Mouse (Mus musculus): ENCODE data around the gene Notch1.

Notch1 gene

DNA sequence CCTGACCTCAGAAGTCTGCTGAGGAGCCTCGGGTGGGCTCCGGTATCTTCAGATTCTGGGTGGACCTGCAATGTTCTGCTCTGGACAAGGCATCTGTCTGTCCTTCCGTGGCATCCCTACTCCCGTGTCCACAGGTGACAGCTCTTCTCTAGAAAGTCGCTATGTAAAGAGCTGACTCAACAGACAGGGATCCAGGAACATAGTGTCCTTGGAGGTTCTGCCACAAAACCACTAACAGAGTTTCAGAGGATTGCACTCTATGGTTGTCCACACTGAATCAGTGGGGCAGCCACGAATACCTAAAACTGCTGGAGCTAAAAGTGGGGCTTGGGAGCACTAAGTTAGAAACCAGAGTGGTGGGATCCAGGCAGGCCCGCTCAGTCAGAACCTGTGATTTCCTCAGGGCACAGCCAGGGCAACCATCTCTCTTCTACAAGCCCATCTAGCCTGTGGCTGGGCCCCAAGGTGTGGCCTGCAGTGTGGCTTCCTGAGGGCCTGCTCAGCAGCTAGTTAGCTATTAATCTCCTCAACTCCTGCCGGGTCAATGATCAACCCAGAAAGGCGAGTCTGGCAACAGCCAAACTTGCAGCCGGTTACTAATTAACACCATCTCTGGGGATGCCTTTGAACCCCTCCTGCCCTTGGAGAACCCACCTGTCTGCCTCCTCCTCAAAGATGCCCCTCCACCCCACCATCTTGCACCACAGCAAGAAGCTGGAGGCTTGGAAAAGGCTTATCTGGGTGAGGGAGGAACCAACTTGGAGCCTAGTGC, 34.6 kb downstream of the Notch1 start:
- in situ Hi-C loops (cut with MboI, MseI), result no loop called here

DNA sequence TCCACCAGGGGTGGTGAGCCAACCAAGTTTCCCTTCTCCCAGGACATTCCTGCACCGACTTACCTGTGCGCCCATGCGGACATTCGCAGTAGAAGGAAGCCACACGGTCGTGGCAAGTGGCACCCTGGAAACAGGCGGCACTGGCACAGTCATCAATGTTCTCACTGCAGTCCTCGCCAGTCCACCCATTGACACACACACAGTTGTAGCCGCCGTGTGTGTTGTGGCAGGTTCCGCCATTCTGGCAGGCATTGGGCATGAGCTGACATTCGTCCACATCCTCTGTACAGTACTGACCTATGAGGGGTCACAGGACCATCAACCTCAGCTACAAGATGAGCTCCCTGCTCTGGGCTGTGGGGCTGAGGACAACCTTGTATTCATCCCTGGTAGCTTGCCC, 35.6 kb downstream of the Notch1 start:
- in situ Hi-C loops (cut with MboI, MseI), result no loop called here

DNA sequence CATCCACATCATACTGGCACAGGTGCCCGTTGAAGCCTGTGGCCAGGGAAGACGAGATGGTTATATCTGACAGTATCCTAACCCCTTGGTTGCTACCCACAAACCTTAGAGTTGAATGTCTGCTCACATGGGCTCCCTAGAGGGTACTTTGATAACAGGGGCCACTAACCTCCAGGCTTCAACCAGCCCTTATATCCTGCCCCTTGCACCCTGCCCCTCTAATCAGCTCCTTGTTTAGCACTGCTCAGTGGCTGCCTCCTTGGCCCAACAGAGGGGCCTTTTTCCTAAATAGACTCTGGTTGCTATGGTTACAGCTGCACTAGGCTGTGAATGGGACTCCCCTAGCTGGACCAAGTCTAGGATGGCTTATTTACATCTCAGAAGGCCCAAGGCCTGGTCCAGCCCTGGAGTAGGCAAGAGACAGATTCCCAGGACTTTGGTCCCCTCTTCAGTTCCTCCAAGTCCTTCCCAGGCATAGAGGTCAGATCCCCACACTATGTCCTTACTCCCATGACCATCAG, 37.7 kb downstream of the Notch1 start:
- in situ Hi-C loops (cut with MboI, MseI), result no loop called here

DNA sequence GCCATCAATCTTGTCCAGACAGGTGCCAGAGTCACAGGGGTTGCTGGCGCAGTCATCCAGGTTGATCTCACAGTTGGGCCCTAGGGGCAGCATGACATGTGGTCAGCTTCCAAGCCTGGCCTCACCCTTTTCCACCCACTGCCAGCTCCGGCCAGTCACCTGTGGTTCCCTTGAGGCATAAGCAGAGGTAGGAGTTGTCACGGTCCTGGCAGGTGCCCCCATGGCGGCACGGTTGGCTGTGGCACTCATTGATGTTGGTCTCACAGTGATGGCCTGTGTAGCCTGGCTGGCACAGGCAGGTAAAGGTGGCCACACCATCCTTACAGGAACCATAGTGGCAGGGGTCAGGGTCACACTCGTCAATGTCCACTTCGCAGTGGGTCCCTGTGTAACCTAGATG, 38.6 kb downstream of the Notch1 start:
- in situ Hi-C loops (cut with MboI, MseI), result no loop called here

DNA sequence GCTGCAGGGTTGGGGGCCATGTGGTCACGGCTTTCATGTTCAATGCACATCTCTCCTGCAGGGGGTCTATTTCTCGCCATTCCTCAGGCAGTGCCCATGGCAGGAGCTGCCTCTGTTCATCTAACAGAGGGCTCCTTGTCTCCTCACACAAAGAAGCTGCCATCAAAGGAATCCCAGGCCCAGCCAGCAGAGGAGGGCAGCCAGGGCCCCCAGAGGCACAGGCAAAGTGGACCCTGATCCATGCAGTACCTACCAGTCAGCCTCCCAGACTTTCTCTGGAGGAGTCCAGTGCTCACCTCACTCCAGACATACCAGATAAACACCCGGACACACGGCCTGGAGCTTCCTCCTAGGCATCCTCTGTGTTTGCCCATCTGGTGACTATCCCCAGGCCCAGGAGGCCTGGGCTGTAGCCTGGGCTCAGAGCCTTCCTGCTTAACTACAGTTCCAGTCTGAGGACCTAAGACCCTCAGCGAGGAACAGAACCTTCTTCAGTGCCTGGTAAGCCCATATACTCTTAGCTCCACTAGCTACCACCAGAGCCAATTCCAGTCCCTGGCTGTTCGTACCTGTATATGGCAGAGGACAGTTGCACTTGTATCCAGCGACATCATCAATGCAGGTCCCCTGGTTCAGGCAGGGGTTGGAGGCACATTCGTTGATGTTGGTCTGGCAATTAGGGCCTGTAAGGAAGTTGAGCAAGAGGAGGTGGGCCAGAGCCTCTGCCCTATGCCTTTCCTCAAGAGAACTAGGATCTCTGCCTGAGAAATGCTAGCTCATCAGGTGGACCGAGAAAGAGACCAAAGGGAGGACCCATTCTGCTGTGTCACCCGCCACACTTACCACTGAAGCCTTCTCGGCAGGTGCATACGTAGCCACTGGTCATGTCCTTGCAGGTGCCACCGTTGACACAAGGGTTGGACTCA, 40.7 kb downstream of the Notch1 start:
- in situ Hi-C loops (cut with MboI, MseI), result no loop called here

DNA sequence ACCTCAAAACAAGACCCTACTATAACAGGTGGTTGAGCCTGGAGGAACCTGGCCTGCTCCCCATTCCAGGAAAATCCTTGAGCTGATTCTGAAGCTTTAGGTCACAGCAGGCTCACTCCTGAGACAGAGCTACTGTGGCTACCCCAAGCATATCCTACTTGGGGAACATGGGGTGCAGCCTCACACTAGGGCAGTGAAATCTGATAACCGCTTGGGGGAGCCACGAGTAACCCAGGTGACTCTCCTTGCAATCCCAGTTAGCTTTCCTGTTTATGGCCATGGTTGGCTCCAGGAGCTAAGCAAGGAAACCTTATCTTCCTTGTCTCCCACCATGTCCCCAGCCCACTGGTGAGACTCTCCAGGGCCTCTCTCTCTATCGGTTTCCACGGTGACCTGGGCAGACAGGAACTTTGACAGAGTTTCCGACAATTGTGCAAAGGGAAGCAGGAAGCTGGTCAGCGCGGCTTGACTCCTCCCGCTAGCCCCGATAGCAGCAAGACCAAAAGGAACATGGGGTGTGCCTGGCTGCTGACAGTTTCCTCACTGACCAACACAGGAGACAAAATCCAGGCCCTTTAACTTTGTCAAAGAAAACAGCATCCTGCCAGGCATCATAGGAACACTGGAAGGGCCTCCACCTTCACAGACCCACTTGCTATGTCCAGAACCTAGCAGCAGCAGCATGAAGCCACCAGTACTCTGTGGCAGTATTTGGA, 41.5 kb downstream of the Notch1 start:
- in situ Hi-C loops (cut with MboI, MseI), result no loop called here

- in situ Hi-C loops (cut with MboI, MseI), result no loop called here
These were observed 44.0 kb downstream of the Notch1 start for GRCm38 (mm10) chr2:26472312-26473090.

DNA sequence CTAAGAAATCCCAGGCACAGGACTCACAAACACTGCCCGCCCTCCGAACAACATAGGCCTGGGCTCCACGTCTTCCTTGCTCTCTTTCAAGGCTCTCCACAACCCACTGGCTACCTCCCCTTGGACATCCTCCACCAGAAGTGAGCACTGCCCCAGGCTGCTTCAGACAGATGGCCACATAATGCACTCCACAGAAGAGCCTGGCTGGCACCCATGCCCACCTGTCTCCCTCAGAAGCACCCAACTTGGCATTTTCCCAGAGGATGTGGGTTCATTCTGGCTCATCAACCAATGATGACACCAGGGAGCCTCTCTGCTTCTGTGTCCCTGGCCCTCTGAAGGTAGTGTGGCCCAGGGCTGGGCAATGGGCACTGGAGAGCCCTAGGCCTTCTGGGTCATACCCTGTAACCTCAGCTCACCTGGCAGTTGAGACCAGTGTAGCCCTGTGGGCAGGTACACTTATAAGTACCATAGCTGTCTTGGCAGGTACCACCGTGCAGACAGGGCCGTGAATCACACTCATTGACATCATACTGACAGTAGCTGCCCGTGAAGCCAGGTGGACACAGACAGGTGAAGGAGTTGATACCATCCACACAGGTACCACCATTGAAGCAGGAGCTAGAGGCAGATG, 44.7 kb downstream of the Notch1 start:
- in situ Hi-C loops (cut with MboI, MseI), result no loop called here

- in situ Hi-C loops (cut with MboI, MseI), result no loop called here
These were observed 45.5 kb downstream of the Notch1 start for GRCm38 (mm10) chr2:26470967-26471366.

DNA sequence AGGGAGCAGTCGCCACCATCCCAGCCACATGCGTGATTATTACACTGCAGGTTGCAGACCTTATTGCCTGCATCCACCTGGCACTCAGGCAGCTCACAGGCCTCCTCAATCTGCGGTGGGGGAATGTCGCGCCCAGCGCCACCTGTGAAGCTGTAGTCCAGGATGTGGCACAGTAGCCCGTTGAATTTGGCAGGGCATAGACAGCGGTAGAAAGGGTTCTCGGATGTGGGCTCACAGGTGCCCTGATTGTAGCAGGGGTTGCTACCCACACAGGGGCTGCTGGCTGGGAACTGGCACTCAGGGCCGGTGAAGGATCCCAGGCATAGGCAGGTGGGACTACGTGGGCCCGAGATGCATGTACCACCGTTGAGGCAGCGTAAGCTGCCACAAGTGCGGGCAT, 48.1 kb downstream of the Notch1 start:
- in situ Hi-C loops (cut with MboI, MseI), result no loop called here

- in situ Hi-C loops (cut with MboI, MseI), result no loop called here
These were observed 53.1 kb downstream of the Notch1 start for GRCm38 (mm10) chr2:26463412-26463811.

DNA sequence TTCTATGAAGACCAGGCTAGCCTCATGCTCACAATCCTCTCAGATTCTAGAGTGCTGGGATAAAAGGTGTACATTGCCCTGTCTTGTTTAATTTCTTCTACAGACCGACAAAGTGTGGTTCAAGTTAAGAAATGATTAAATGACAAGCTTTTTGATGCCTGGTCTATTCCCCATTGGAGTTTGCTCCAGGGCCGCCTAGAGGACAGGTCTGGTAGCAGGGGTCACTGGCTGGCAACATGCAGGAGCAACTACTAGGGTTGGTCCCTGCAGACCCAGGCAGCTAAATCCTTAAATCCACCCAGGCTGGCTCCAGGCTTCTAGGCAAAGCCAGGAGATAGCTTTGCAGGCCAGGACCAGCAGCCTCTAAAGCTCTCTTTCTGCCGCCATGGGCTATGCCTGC, 53.5 kb downstream of the Notch1 start:
- in situ Hi-C loops (cut with MboI, MseI), result no loop called here

- in situ Hi-C loops (cut with MboI, MseI), result no loop called here
These were observed 54.8 kb downstream of the Notch1 start for GRCm38 (mm10) chr2:26461667-26462066.

GRCm38 (mm10) chr2:26460837-26461236, 55.6 kb downstream of the Notch1 start:
- in situ Hi-C loops (cut with MboI, MseI), result no loop called here

DNA sequence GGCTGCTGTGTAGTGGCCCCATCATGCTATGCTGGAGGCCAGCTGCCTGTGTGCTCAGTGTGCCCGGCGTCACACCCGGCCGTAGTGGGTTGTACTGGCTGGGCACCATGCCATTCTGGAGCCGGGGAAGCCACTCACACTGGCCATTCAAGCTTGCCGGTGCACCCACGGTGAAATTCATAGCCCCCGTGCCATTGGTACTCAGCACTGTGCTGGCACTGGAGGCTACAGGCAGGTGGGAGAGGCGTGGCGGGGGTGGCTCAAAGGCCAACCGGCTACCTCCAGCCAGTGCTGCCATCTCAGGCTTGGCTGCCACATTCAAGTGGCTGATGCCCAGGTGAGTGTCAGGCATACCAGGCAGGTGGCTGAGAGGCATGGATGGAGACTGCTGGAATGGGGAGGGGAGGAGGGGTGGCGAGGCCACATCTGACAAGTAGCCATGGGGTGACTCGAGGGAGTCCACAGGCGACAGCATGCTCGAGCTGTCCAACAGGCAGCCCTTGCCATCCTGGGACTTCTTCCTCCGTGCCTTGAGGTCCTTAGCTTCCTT, 56.3 kb downstream of the Notch1 start:
- in situ Hi-C loops (cut with MboI, MseI), result no loop called here

- in situ Hi-C loops (cut with MboI, MseI), result no loop called here
These were observed 57.0 kb downstream of the Notch1 start for GRCm38 (mm10) chr2:26459478-26459877.

- in situ Hi-C loops (cut with MboI, MseI), result no loop called here
These were observed 57.9 kb downstream of the Notch1 start for GRCm38 (mm10) chr2:26458402-26459124.

GRCm38 (mm10) chr2:26449121-26450060, 67.1 kb downstream of the Notch1 start:
- in situ Hi-C loops (cut with MboI, MseI), result loop anchor here (5.0 kb wide), 3 partner anchors 67 to 453 kb away; partner anchors contain the start of genes Snapc4 and Surf6

All from T-helper 1 cell (primary cell).